Mouse (Mus musculus) heart, postnatal 10 days (tissue): ENCODE results near the gene Mdga2. TPM values are rescaled to one million over a fixed set of nuclear protein-coding genes. Genes with fewer than 3 reads are reported as not detected.

ENCODE experiments used
- DNase-seq, 2 experiments: peaks; one replicate each; pipeline ENCODE4 v3.0.0; 2021
- intact Hi-C: fragments of 180-260 bp; cut with DNase I; formaldehyde crosslinking; loops from one replicate; pipeline ENCODE4 v1.15.1; 2025
- total RNA-seq, 2 experiments: library from RNA; stranded (reverse); gene quantifications; 2 replicates each; pipeline ENCODE4 v1.2.3; 2021

The Mdga2 gene
- total RNA-seq, 2 experiments from 2014 or later, result 1.3 to 1.4 TPM

GRCm38 (mm10) chr12:67059136-67060014 is 163.0 kb downstream of the Mdga2 start:
- intact Hi-C loops, result no loop called here
- DNase-seq, result no peak

- intact Hi-C loops, result no loop called here
- no peak for DNase-seq
Observed at GRCm38 (mm10) chr12:67056621-67057020, 165.7 kb downstream of the Mdga2 start.

- intact Hi-C loops, result no loop called here
- DNase-seq, result no peak
Observed at GRCm38 (mm10) chr12:67045099-67045750, 177.1 kb downstream of the Mdga2 start.

GRCm38 (mm10) chr12:67041865-67042264 is 180.5 kb downstream of the Mdga2 start:
- no peak for DNase-seq
- intact Hi-C loops, result no loop called here

- intact Hi-C loops, result no loop called here
- DNase-seq, result no peak
Observed at GRCm38 (mm10) chr12:67035509-67036261, 186.7 kb downstream of the Mdga2 start.

- DNase-seq, result no peak
- intact Hi-C loops, result no loop called here
Observed at GRCm38 (mm10) chr12:67017192-67017591, 205.2 kb downstream of the Mdga2 start.

GRCm38 (mm10) chr12:67011368-67011767 is 211.0 kb downstream of the Mdga2 start:
- intact Hi-C loops, result no loop called here
- DNase-seq, result peak; percentile 1 to 9

GRCm38 (mm10) chr12:67010318-67010717 is 212.0 kb downstream of the Mdga2 start:
- DNase-seq, result no peak
- intact Hi-C loops, result no loop called here

GRCm38 (mm10) chr12:67009191-67009590 is 213.2 kb downstream of the Mdga2 start:
- no peak for DNase-seq
- intact Hi-C loops, result no loop called here

- DNase-seq, result no peak
- intact Hi-C loops, result no loop called here
Observed at GRCm38 (mm10) chr12:66954129-66954528, 268.2 kb downstream of the Mdga2 start.

GRCm38 (mm10) chr12:66915741-66916140 is 306.6 kb downstream of the Mdga2 start:
- intact Hi-C loops, result no loop called here
- DNase-seq, result no peak

GRCm38 (mm10) chr12:66899366-66899765 is 323.0 kb downstream of the Mdga2 start:
- intact Hi-C loops, result no loop called here
- no peak for DNase-seq

GRCm38 (mm10) chr12:66896790-66897189 is 325.6 kb downstream of the Mdga2 start:
- no peak for DNase-seq
- intact Hi-C loops, result no loop called here

- intact Hi-C loops, result no loop called here
Observed at GRCm38 (mm10) chr12:66890296-66890695, 332.1 kb downstream of the Mdga2 start.

GRCm38 (mm10) chr12:66889276-66889675 is 333.1 kb downstream of the Mdga2 start:
- intact Hi-C loops, result no loop called here
- DNase-seq, result no peak

More at GRCm38 (mm10) chr12:66890296-66890695, 332.1 kb downstream of the Mdga2 start:
- no peak for DNase-seq

- intact Hi-C loops, result no loop called here
Observed at GRCm38 (mm10) chr12:66888636-66889035, 333.7 kb downstream of the Mdga2 start.

GRCm38 (mm10) chr12:66866199-66866598 is 356.1 kb downstream of the Mdga2 start:
- intact Hi-C loops, result no loop called here
- no peak for DNase-seq

More at GRCm38 (mm10) chr12:66888636-66889035, 333.7 kb downstream of the Mdga2 start:
- no peak for DNase-seq

- intact Hi-C loops, result loop anchor here (5.0 kb wide), 1 partner anchor 1451 kb away; no protein-coding TSS in a partner anchor
- peak in 1 of 2 experiments; percentile 5 for DNase-seq
Observed at GRCm38 (mm10) chr12:66853167-66853566, 369.2 kb downstream of the Mdga2 start.

GRCm38 (mm10) chr12:66840336-66840735 is 382.0 kb downstream of the Mdga2 start:
- intact Hi-C loops, result loop anchor here (10.0 kb wide), 1 partner anchor 1566 kb away; no protein-coding TSS in a partner anchor
- no peak for DNase-seq

- DNase-seq, result no peak
- intact Hi-C loops, result no loop called here
Observed at GRCm38 (mm10) chr12:66755653-66756052, 466.7 kb downstream of the Mdga2 start.

GRCm38 (mm10) chr12:66734536-66734935 is 487.8 kb downstream of the Mdga2 start:
- intact Hi-C loops, result no loop called here

More at GRCm38 (mm10) chr12:66734536-66734935, 487.8 kb downstream of the Mdga2 start:
- DNase-seq, result no peak
